8 mouse cellular contexts compared by ENCODE assay signal in the genomic region with DNA sequence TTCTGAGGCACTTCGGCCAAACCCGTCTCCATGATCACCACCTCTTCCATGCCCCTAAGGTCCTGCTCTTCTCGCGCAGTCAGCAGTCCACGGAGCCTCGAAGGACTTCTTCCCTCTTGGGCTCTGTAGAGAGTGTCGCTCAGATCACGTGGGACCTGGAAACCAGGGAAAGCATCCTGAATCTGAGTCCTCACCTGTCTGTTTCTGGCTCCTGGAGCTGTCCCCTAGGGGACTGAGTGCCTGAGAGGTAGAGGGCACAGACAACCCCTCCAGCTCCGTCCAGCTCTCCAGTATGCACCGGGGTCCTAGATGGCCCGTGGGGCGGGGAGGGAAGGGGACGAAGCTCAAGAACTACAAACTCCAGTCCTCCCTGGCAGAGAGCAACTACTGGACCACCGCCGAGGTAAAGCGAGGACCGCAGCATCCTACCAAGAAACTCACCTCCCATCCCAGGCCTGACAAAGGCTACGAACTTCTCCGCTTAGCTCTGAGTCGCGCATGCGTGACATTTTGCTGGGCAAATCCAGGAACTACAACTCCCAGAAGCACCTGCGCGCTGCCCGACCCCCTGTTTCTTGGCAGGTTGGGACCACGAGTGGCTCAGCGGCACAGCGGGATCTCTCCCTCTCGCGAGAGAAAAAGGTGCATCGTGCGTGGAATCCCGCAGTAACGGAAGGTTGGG. TPM values are rescaled to one million over a fixed set of nuclear protein-coding genes. Genes with fewer than 3 reads are reported as not detected.
A peak's percentile ranks its signal among the peaks of the same experiment; 100 is the strongest.
DNase-seq lines count a peak whose midpoint lies in the region; ATAC-seq and TF ChIP-seq lines count a peak whose summit lies in the region.

Gene Zfp286 (minus strand): TSS at position 528 of the 682 bp plus-strand sequence.

- peak within 1 kb of the TSS; percentile 70 for H3K9ac ChIP-seq in hindbrain, postnatal 0 days (replicated peaks; ENCODE audit: low read length)

- H3K4me1 ChIP-seq in hindbrain, postnatal 0 days (ENCODE audit: insufficient read depth, low read length): peaks cover 6% of the 10 kb centered on the region; the same call in 1 of the 2 replicates

- no peak for TF ChIP-seq CTCF in hindbrain, postnatal 0 days (IDR thresholded peaks at IDR 0.05; ENCODE audit: low read depth)

- H3K4me2 ChIP-seq in hindbrain, postnatal 0 days (ENCODE audit: low read depth, low read length): peak within 1 kb of the TSS; percentile 90

- DNase-seq in cerebellum, postnatal 4 days (ENCODE audit: low spot score in 2 of 2): peak; percentile 73 to 88
- DNase-seq in gastrocnemius, adult 8-10 months (ENCODE audit: low spot score in 2 of 2): peak; percentile 67 to 76
- peak; percentile 97 for DNase-seq in hindbrain, postnatal 0 days (ENCODE audit: low spot score)
- DNase-seq in left cerebral cortex, adult 18-20 months (ENCODE audit: low spot score in 2 of 2): peak; percentile 91 to 92
- DNase-seq in lung, postnatal 36 days: peak; percentile 85
- peak; percentile 96 for DNase-seq in retina, embryonic 14.5 days (ENCODE audit: low spot score)
- peak; percentile 92 for DNase-seq in thymus, postnatal 25 days

- ATAC-seq in activated CD4-positive, CD25-positive, alpha-beta regulatory T cell, adult 4 months: peak; percentile 46
- peak; percentile 97 for ATAC-seq in hindbrain, postnatal 0 days

- 0 out of 2 replicates have a peak, but pooled peaks cover 8% of the 10 kb centered on the region for H3K36me3 ChIP-seq in hindbrain, postnatal 0 days (ENCODE audit: insufficient read depth, low read length)

- H3K9me3 ChIP-seq in hindbrain, postnatal 0 days (ENCODE audit: low read length): no peaks in the 10 kb centered on the region

- peak within 1 kb of the TSS; percentile 43; the same call in 1 of the 2 replicates for H3K27ac ChIP-seq in hindbrain, postnatal 0 days

- no peaks in the 10 kb centered on the region for H3K27me3 ChIP-seq in hindbrain, postnatal 0 days (ENCODE audit: insufficient read depth, low read length)

- 5% methylated on average over 34 of the region's 34 CpGs for WGBS in hindbrain, postnatal 0 days

- peak within 1 kb of the TSS; percentile 60 for H3K4me3 ChIP-seq in hindbrain, postnatal 0 days (ENCODE audit: low read length)

RNA-seq across cellular contexts. Expression of gene Zfp286, which starts in this region (rescaled TPM):
- 1 to 10 TPM; 1.5 to 2.7 TPM for polyA plus RNA-seq in activated CD4-positive, CD25-positive, alpha-beta regulatory T cell, adult 4 months (2017; shearing (Covaris generic))
- 1 to 10 TPM; 1.4 to 1.7 (median 1.6) TPM for total RNA-seq in gastrocnemius, adult 8-10 months (2022)
- total RNA-seq in hindbrain, postnatal 0 days (2014; rRNA removed): 13.7 and 18.3 TPM in 2 replicates
- polyA plus RNA-seq in hindbrain, postnatal 0 days (2015; fragmentation: Nextera tagmentation; extraction: Ambion mirVana): 14.8 and 17.8 TPM in 2 replicates
- 10 to 100 TPM; 17.8 to 19.5 TPM for total RNA-seq in left cerebral cortex, adult 18-20 months (2021)

Comparison
In these comparisons a context has a peak if more than half of its experiments do, and no peak if none do; other contexts are left out.
1. Peak in every context shown above with its lines: DNase-seq, ATAC-seq, H3K4me3 ChIP-seq and H3K27ac ChIP-seq.